Mouse (Mus musculus): ENCODE data around the gene Gm20521. TPM values are rescaled to one million over a fixed set of nuclear protein-coding genes. Genes with fewer than 3 reads are reported as not detected.

Gm20521 gene
- not detected in 2 replicates for polyA plus RNA-seq (2014; fragmentation: Nextera tagmentation; extraction: Ambion mirVana)

GRCm38 (mm10) chr14:54883154-54884021 lies at the start of gene Gm20521, which contains the start of gene Bcl2l2:
TSS of gene Gm20521 (plus strand) at chr14:54883441.
TSS of gene Bcl2l2 (plus strand) at chr14:54883377.
- under 1% methylated on average over 26 of the region's 27 CpGs for WGBS
- peak within 1 kb of the TSS; percentile 59 for H3K4me2 ChIP-seq (replicated peaks; ENCODE audit: low read depth, low read length)
- H3K9me3 ChIP-seq (ENCODE audit: control insufficient read depth, low read length): no peaks in the 10 kb centered on the region
- H3K9ac ChIP-seq (ENCODE audit: low read depth, low read length): peak within 1 kb of the TSS; percentile 74
- peak; percentile 91 for ATAC-seq (ENCODE audit: low FRiP score)
- no peaks in the 10 kb centered on the region for H3K36me3 ChIP-seq (ENCODE audit: control insufficient read depth, insufficient read depth, low read length)
- H3K27me3 ChIP-seq (ENCODE audit: control insufficient read depth, insufficient read depth, low read length): no peaks in the 10 kb centered on the region
- H3K4me1 ChIP-seq (replicated peaks; ENCODE audit: control insufficient read depth, insufficient read depth, low read length): 0 out of 2 replicates have a peak, but pooled peaks cover 4% of the 10 kb centered on the region
- peak within 1 kb of the TSS; percentile 89 for H3K27ac ChIP-seq (ENCODE audit: low read depth, low read length)
- DNase-seq (ENCODE audit: low spot score): peak; percentile 91
- peak within 1 kb of the TSS; percentile 58 for H3K4me3 ChIP-seq (ENCODE audit: low read depth, low read length)

GRCm38 (mm10) chr14:54843461-54843860 lies 39.8 kb upstream of the Gm20521 start:
- ATAC-seq (ENCODE audit: low FRiP score) (no peak), DNase-seq (ENCODE audit: low spot score) (peak; percentile 51)
- H3K4me3 ChIP-seq (ENCODE audit: low read depth, low read length): no peak overlapping the region
- WGBS: 4% methylated on average over 4 of the region's 4 CpGs
- H3K9me3 ChIP-seq (ENCODE audit: control insufficient read depth, low read length): no peaks in the 10 kb centered on the region
- no peak overlapping the region for H3K9ac ChIP-seq (ENCODE audit: low read depth, low read length)
- H3K27ac ChIP-seq (ENCODE audit: low read depth, low read length): no peak overlapping the region
- H3K27me3 ChIP-seq (ENCODE audit: control insufficient read depth, insufficient read depth, low read length): no peaks in the 10 kb centered on the region
- no peak overlapping the region for H3K4me2 ChIP-seq (replicated peaks; ENCODE audit: low read depth, low read length)
- no peaks in the 10 kb centered on the region for H3K36me3 ChIP-seq (ENCODE audit: control insufficient read depth, insufficient read depth, low read length)
- H3K4me1 ChIP-seq (replicated peaks; ENCODE audit: control insufficient read depth, insufficient read depth, low read length): no peaks in the 10 kb centered on the region

GRCm38 (mm10) chr14:54855726-54856125 lies 27.5 kb upstream of the Gm20521 start:
- WGBS: 98% methylated on average over 3 of the region's 3 CpGs
- DNase-seq (ENCODE audit: low spot score): no peak
- Histone ChIP-seq H3K4me2 (replicated peaks; ENCODE audit: low read depth, low read length) (no peak overlapping the region), H3K4me3 (ENCODE audit: low read depth, low read length) (no peak overlapping the region), H3K4me1 (replicated peaks; ENCODE audit: control insufficient read depth, insufficient read depth, low read length) (no peaks in the 10 kb centered on the region), H3K9me3 (ENCODE audit: control insufficient read depth, low read length) (no peaks in the 10 kb centered on the region), H3K36me3 (ENCODE audit: control insufficient read depth, insufficient read depth, low read length) (no peaks in the 10 kb centered on the region), H3K27ac (ENCODE audit: low read depth, low read length) (no peak overlapping the region), H3K27me3 (ENCODE audit: control insufficient read depth, insufficient read depth, low read length) (no peaks in the 10 kb centered on the region), H3K9ac (ENCODE audit: low read depth, low read length) (no peak overlapping the region)
- ATAC-seq (ENCODE audit: low FRiP score): no peak

- DNase-seq (ENCODE audit: low spot score): no peak
- Histone ChIP-seq H3K4me3 (ENCODE audit: low read depth, low read length) (no peak overlapping the region), H3K4me2 (replicated peaks; ENCODE audit: low read depth, low read length) (no peak overlapping the region), H3K4me1 (replicated peaks; ENCODE audit: control insufficient read depth, insufficient read depth, low read length) (no peaks in the 10 kb centered on the region), H3K27ac (ENCODE audit: low read depth, low read length) (no peak overlapping the region), H3K9me3 (ENCODE audit: control insufficient read depth, low read length) (no peaks in the 10 kb centered on the region), H3K36me3 (ENCODE audit: control insufficient read depth, insufficient read depth, low read length) (no peaks in the 10 kb centered on the region), H3K9ac (ENCODE audit: low read depth, low read length) (no peak overlapping the region), H3K27me3 (ENCODE audit: control insufficient read depth, insufficient read depth, low read length) (no peaks in the 10 kb centered on the region)
- WGBS: 89% methylated on average over 7 of the region's 7 CpGs
- ATAC-seq (ENCODE audit: low FRiP score): no peak
Measured at GRCm38 (mm10) chr14:54856703-54857102, 26.5 kb upstream of the Gm20521 start.

DNA sequence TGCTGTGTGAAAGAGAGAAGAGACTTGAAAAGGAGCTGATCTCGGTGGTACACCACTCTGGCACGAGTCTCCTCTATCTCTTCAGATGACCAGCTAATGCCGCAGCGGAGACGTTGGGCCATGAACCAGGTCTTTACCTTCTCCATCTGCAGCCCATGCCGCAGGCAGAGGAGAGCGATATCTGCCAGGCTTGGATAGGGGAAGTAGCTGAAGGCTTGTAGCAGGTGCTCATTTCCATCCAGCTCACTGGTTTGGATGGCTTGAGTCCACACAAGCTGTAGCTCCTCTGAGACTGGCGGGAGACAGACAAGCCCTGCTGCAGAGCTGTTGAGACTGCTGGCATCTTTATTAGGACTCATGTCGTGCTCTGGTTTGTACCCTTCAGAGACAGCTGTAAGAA lies 25.4 kb upstream of the Gm20521 start:
- Histone ChIP-seq H3K9ac (ENCODE audit: low read depth, low read length) (no peak overlapping the region), H3K27ac (ENCODE audit: low read depth, low read length) (no peak overlapping the region), H3K4me3 (ENCODE audit: low read depth, low read length) (no peak overlapping the region), H3K4me1 (replicated peaks; ENCODE audit: control insufficient read depth, insufficient read depth, low read length) (no peaks in the 10 kb centered on the region), H3K27me3 (ENCODE audit: control insufficient read depth, insufficient read depth, low read length) (no peaks in the 10 kb centered on the region), H3K4me2 (replicated peaks; ENCODE audit: low read depth, low read length) (no peak overlapping the region), H3K9me3 (ENCODE audit: control insufficient read depth, low read length) (no peaks in the 10 kb centered on the region), H3K36me3 (ENCODE audit: control insufficient read depth, insufficient read depth, low read length) (no peaks in the 10 kb centered on the region)
- no peak for ATAC-seq (ENCODE audit: low FRiP score)
- WGBS: 91% methylated on average over 9 of the region's 9 CpGs
- no peak for DNase-seq (ENCODE audit: low spot score)

- 49% methylated on average over 2 of the region's 2 CpGs for WGBS
- ATAC-seq (ENCODE audit: low FRiP score): no peak
Measured at GRCm38 (mm10) chr14:54860511-54860910, 22.7 kb upstream of the Gm20521 start.

GRCm38 (mm10) chr14:54863501-54864312 lies 19.5 kb upstream of the Gm20521 start:
- DNase-seq (ENCODE audit: low spot score): peak; percentile 94
- Histone ChIP-seq H3K27ac (ENCODE audit: low read depth, low read length) (peak overlapping the region; percentile 64), H3K27me3 (ENCODE audit: control insufficient read depth, insufficient read depth, low read length) (no peaks in the 10 kb centered on the region), H3K9me3 (ENCODE audit: control insufficient read depth, low read length) (no peaks in the 10 kb centered on the region), H3K36me3 (ENCODE audit: control insufficient read depth, insufficient read depth, low read length) (no peaks in the 10 kb centered on the region), H3K4me2 (replicated peaks; ENCODE audit: low read depth, low read length) (peak overlapping the region; percentile 66), H3K9ac (ENCODE audit: low read depth, low read length) (peak overlapping the region; percentile 86), H3K4me3 (ENCODE audit: low read depth, low read length) (peak overlapping the region; percentile 88), H3K4me1 (replicated peaks; ENCODE audit: control insufficient read depth, insufficient read depth, low read length) (no peaks in the 10 kb centered on the region)
- peak; percentile 99 for ATAC-seq (ENCODE audit: low FRiP score)
- WGBS: 0% methylated on average over 49 of the region's 56 CpGs

More at GRCm38 (mm10) chr14:54860511-54860910, 22.7 kb upstream of the Gm20521 start:
- H3K27ac ChIP-seq (ENCODE audit: low read depth, low read length): no peak overlapping the region
- H3K9me3 ChIP-seq (ENCODE audit: control insufficient read depth, low read length): no peaks in the 10 kb centered on the region
- peak; percentile 67 for DNase-seq (ENCODE audit: low spot score)
- H3K4me1 ChIP-seq (replicated peaks; ENCODE audit: control insufficient read depth, insufficient read depth, low read length): no peaks in the 10 kb centered on the region
- H3K4me2 ChIP-seq (replicated peaks; ENCODE audit: low read depth, low read length): no peak overlapping the region
- H3K9ac ChIP-seq (ENCODE audit: low read depth, low read length): no peak overlapping the region
- H3K4me3 ChIP-seq (ENCODE audit: low read depth, low read length): no peak overlapping the region
- H3K36me3 ChIP-seq (ENCODE audit: control insufficient read depth, insufficient read depth, low read length): no peaks in the 10 kb centered on the region
- H3K27me3 ChIP-seq (ENCODE audit: control insufficient read depth, insufficient read depth, low read length): no peaks in the 10 kb centered on the region

GRCm38 (mm10) chr14:54864313-54865036 lies 18.8 kb upstream of the Gm20521 start:
- Histone ChIP-seq H3K9ac (ENCODE audit: low read depth, low read length) (peak overlapping the region; percentile 86), H3K27me3 (ENCODE audit: control insufficient read depth, insufficient read depth, low read length) (no peaks in the 10 kb centered on the region), H3K27ac (ENCODE audit: low read depth, low read length) (peak overlapping the region; percentile 11; the same call in 1 of the 2 replicates), H3K9me3 (ENCODE audit: control insufficient read depth, low read length) (no peaks in the 10 kb centered on the region), H3K4me3 (ENCODE audit: low read depth, low read length) (peak overlapping the region; percentile 88), H3K4me2 (replicated peaks; ENCODE audit: low read depth, low read length) (peak overlapping the region; percentile 66), H3K36me3 (ENCODE audit: control insufficient read depth, insufficient read depth, low read length) (no peaks in the 10 kb centered on the region), H3K4me1 (replicated peaks; ENCODE audit: control insufficient read depth, insufficient read depth, low read length) (no peaks in the 10 kb centered on the region)
- WGBS: 17% methylated on average over 21 of the region's 21 CpGs
- no peak for DNase-seq (ENCODE audit: low spot score)
- ATAC-seq (ENCODE audit: low FRiP score): peak; percentile 13; the same call in 1 of the 2 replicates
